Mouse (Mus musculus) midbrain, embryonic 13.5 days (tissue): ENCODE measurements at regions not wholly inside any gene's neighbourhood (a gene's known extent, or its start where the extent isn't known, plus 50 kb on each side); places are given as distances from the start of the nearest gene placed in this dataset.
A peak's percentile ranks its signal among the peaks of the same experiment; 100 is the strongest.

Experiments used
- ATAC-seq: fragments of 200-750 bp; cut with Nextera tagmentation; 2 replicates; pipeline ENCODE4 v1.8.0; 2017; ENCODE audit warnings: mild to moderate bottlenecking, moderate TSS enrichment, moderate library complexity
- H3K27ac ChIP-seq: fragments of 300-500 bp; sonication (generic); 2 replicates; pipeline ENCODE4 v1.5.1; 2015; ENCODE audit warnings: inconsistent platforms, mild to moderate bottlenecking, moderate library complexity
- H3K27me3 ChIP-seq: fragments of 300-500 bp; sonication (generic); 2 replicates; pipeline ENCODE4 v1.6.1; 2015; ENCODE audit warnings: mild to moderate bottlenecking, inconsistent platforms
- H3K36me3 ChIP-seq: fragments of 300-500 bp; sonication (generic); 2 replicates; pipeline ENCODE4 v1.6.1; 2015; ENCODE audit warnings: mild to moderate bottlenecking, inconsistent platforms
- H3K4me1 ChIP-seq: fragments of 300-500 bp; sonication (generic); replicated peaks from 2 replicates; pipeline ENCODE4 v1.6.1; 2015; ENCODE audit warnings: inconsistent platforms
- H3K4me2 ChIP-seq: fragments of 300-500 bp; sonication (generic); replicated peaks from 2 replicates; pipeline ENCODE4 v1.6.1; 2015; ENCODE audit warnings: moderate library complexity, mild to moderate bottlenecking, inconsistent platforms
- H3K4me3 ChIP-seq: fragments of 300-500 bp; sonication (generic); replicated peaks from 2 replicates; pipeline ENCODE4 v1.5.1; 2015; ENCODE audit warnings: mild to moderate bottlenecking, inconsistent platforms
- H3K9ac ChIP-seq: fragments of 300-500 bp; sonication (generic); replicated peaks from 2 replicates; pipeline ENCODE4 v1.6.1; 2015; ENCODE audit warnings: mild to moderate bottlenecking, inconsistent platforms
- H3K9me3 ChIP-seq: fragments of 300-500 bp; sonication (generic); 2 replicates; pipeline ENCODE4 v1.6.1; 2016; ENCODE audit warnings: mild to moderate bottlenecking, inconsistent platforms
- WGBS: fragments of 180-500 bp; shearing (Covaris S2); methylation state at CpG from one replicate; pipeline ENCODE4 v1.1.7; 2015; 5-methylcytosine and 5-hydroxymethylcytosine counted together

- H3K27ac ChIP-seq = no peak overlapping the region
- H3K27me3 ChIP-seq = no peaks in the 10 kb centered on the region
- H3K4me1 ChIP-seq = 0 out of 2 replicates have a peak, but pooled peaks cover 5% of the 10 kb centered on the region
- H3K4me2 ChIP-seq = no peak overlapping the region
- H3K9me3 ChIP-seq = no peaks in the 10 kb centered on the region
- 88% methylated on average over 4 of the region's 4 CpGs for WGBS
- H3K36me3 ChIP-seq = no peaks in the 10 kb centered on the region
- no peak overlapping the region for H3K4me3 ChIP-seq
- ATAC-seq = no peak
- H3K9ac ChIP-seq = no peak overlapping the region
These were observed 252.1 kb upstream of the Zmiz1 start for GRCm38 (mm10) chr14:25206855-25207254.

DNA sequence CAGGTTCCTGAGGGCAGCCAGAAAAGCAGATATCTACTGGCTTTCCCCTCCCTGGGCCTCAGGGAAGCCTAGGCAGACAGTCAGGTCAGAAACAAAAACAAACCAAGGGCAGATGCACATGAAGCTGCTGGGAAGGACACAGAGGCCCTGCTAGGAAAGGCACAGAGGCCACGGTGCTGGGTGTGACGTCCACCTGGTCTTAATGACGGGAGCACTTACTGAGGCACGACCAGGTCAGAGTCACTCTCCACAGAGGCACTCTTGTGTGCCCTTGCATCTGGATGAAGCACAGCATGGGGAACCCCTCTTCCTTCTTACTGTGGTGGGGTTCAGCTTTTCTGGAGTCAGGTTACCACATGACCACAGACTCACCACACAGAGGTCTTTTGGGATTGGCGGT is 251.6 kb upstream of the Zmiz1 start:
- 82% methylated on average over 5 of the region's 5 CpGs for WGBS
- H3K9me3 ChIP-seq = no peaks in the 10 kb centered on the region
- no peak overlapping the region for H3K27ac ChIP-seq

DNA sequence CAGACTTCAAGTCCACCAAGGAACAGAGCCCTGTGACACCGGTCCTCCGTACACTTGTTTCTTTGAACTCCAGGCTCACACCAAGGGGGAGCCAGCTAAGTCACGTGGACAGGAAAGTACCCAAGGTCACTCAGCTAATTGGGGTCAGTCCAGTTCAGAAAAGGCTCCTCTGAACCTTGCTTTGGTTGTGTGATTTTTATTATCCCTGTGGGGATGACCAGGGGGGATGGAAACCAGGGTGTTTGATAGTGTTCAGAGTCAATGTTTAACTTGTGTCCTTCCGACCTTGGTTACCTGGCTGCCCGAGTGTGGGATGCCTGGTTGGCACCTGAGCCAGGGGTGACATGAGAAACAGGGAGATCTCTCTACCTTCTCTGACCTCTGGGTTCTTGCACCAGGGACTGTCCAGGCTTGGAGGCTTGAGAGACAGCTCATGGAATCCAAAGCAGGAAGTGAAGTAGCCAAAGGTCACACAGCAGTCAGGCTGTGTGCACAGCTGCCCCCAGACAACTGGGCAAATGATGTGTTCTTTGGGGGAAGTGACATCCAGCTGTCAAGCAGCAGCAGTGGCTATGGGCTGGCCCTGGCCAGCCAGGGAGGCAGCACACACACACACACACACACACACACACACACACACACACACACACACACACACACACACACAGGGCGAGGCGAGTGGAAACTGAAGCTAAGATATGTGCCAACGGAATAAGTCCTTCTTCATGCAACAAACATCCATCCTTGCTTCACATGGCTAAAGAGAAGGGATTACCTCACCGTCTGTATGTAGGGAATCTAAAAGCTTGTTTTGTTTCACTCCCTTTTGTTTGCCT is 250.5 kb upstream of the Zmiz1 start:
- no peak overlapping the region for H3K27ac ChIP-seq
- no peak overlapping the region for H3K4me2 ChIP-seq
- H3K27me3 ChIP-seq = no peaks in the 10 kb centered on the region
- no peak overlapping the region for H3K9ac ChIP-seq
- no peak overlapping the region for H3K4me3 ChIP-seq
- no peak for ATAC-seq
- WGBS = 75% methylated on average over 9 of the region's 9 CpGs
- no peaks in the 10 kb centered on the region for H3K36me3 ChIP-seq
- H3K4me1 ChIP-seq = 0 out of 2 replicates have a peak, but pooled peaks cover 5% of the 10 kb centered on the region
- H3K9me3 ChIP-seq = no peaks in the 10 kb centered on the region

More for the DNA sequence above, 251.6 kb upstream of the Zmiz1 start:
- Histone ChIP-seq H3K4me3 (no peak overlapping the region), H3K27me3 (no peaks in the 10 kb centered on the region), H3K9ac (no peak overlapping the region), H3K4me2 (no peak overlapping the region), H3K36me3 (no peaks in the 10 kb centered on the region), H3K4me1 (0 out of 2 replicates have a peak, but pooled peaks cover 5% of the 10 kb centered on the region)
- ATAC-seq = no peak

- Histone ChIP-seq H3K9me3 (no peaks in the 10 kb centered on the region), H3K27me3 (no peaks in the 10 kb centered on the region), H3K27ac (no peak overlapping the region), H3K9ac (no peak overlapping the region), H3K4me2 (no peak overlapping the region), H3K4me3 (no peak overlapping the region), H3K4me1 (0 out of 2 replicates have a peak, but pooled peaks cover 5% of the 10 kb centered on the region), H3K36me3 (no peaks in the 10 kb centered on the region)
- 72% methylated on average over 6 of the region's 6 CpGs for WGBS
- ATAC-seq = no peak
These were observed 245.9 kb upstream of the Zmiz1 start for GRCm38 (mm10) chr14:25213056-25213455.

DNA sequence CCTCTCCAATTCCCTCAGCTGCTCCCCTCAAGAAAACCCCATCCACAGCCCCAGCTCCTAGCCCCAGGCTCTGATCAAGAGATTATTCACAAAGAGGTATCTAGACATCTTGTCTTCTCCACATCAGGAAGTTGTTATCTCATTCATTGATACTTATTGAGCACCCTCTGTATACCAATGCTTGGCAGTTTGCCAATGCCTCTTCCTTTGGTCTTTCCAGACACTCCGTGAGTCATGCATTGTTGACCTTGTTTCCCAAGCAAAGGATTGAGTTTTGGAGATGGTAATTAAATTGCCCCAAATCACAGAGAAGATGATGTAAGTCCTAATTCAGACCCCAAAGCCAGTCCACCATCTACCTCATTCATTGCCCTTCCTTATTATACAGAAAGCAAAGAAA is 235.9 kb upstream of the Zmiz1 start:
- H3K27me3 ChIP-seq = no peaks in the 10 kb centered on the region
- WGBS = 50% methylated on average over 1 of the region's 1 CpGs
- no peak overlapping the region for H3K27ac ChIP-seq
- no peak for ATAC-seq
- peaks cover 39% of the 10 kb centered on the region for H3K4me1 ChIP-seq
- no peak overlapping the region for H3K4me2 ChIP-seq
- H3K4me3 ChIP-seq = no peak overlapping the region
- no peaks in the 10 kb centered on the region for H3K36me3 ChIP-seq
- no peak overlapping the region for H3K9ac ChIP-seq
- no peaks in the 10 kb centered on the region for H3K9me3 ChIP-seq

DNA sequence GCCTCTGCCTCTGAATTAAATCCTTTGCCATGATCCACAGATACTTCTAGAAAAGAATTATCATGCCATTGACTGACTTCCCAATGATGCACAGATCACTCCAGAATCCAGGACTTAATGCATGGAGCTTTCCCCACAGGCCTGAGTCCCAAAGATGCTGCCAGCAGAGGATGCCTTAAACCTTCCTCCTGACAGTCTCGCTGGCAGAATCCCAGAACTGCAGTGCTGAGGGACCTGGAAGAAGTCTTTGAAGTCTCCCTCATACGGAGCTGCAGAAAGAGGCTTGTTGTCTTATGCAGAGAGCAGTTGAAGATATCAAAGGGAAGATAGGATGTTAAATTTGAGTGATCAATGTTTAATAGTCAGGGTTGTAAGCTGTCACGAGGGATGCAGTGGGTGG is 233.8 kb upstream of the Zmiz1 start:
- Histone ChIP-seq H3K4me2 (no peak overlapping the region), H3K36me3 (no peaks in the 10 kb centered on the region), H3K27ac (peak overlapping the region; percentile 77), H3K9me3 (no peaks in the 10 kb centered on the region), H3K9ac (no peak overlapping the region), H3K27me3 (no peaks in the 10 kb centered on the region), H3K4me1 (peaks cover 57% of the 10 kb centered on the region), H3K4me3 (no peak overlapping the region)
- WGBS = 51% methylated on average over 3 of the region's 3 CpGs
- ATAC-seq = no peak

DNA sequence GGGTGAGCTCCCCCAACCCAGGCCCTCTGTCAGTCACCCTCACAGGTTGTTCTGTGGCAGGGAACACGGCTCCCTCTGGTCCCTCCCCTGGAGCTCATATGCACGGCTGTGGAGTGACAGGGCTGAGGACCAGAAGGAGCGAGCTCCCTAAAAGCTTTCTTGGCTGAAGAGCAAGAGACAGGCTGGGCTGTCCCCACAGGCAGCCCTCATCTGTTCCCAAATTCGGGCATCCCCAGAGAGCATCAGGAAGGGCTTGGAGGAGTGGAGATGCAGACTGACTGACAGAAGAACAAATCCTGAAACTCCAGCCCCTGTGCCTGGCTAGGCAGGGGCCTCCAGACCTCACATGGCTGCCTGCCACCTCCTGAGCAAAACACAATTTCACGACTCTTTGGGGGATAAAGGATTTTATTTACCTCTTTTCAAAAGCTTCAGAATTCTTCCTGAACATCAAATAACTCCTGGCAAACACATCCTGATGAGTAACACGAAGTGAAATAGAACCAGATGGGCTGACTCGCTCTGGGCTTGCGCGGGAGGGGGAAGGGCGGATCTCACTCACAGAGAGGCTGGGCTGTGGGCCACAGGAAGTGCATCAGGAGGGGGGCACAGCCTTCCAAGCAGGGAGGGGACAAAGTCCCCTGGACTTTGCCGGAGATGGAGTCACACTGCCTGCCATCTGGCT is 232.7 kb upstream of the Zmiz1 start:
- Histone ChIP-seq H3K4me1 (peaks cover 57% of the 10 kb centered on the region), H3K27ac (peak overlapping the region; percentile 77), H3K36me3 (no peaks in the 10 kb centered on the region), H3K27me3 (no peaks in the 10 kb centered on the region), H3K4me3 (no peak overlapping the region), H3K9me3 (no peaks in the 10 kb centered on the region), H3K4me2 (peak overlapping the region; percentile 21; the same call in 1 of the 2 replicates), H3K9ac (0 out of 2 replicates have a peak overlapping the region, but pooled peaks have one; percentile 29)
- WGBS = 6% methylated on average over 11 of the region's 11 CpGs
- peak; percentile 89 for ATAC-seq

DNA sequence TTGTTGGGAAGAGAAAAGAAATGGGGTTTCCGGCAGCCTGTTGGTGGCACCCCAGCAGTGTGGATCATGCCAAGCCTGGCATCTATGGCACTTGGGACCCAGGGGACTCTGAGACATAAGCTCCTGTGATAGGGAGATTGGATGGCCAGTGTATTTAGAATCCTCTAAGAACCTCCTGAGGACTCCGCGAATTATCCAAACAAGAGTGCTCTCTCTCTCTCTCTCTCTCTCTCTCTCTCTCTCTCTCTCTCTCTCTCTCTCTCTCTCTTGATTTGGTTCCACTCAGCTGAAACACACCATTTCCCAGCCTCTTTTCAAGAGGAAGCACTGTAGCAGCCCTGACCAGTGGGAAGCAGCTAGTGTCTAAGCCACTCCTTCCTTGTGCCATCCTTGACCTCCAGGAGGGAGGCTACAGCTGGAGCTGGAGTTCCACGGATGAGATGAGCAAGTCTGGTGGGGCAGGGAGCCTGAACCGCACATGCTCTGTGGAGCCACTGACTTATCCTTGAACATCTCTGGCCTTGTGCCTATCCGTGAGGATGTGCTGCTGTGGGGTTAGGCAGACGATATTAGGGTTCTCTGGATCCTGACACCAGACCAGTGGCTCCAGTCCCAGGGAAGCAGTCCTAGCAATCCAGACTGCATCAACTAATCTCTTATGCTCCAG is 232.0 kb upstream of the Zmiz1 start:
- Histone ChIP-seq H3K9me3 (no peaks in the 10 kb centered on the region), H3K36me3 (no peaks in the 10 kb centered on the region), H3K4me2 (0 out of 2 replicates have a peak overlapping the region, but pooled peaks have one; percentile 21), H3K4me1 (peaks cover 61% of the 10 kb centered on the region), H3K27me3 (no peaks in the 10 kb centered on the region), H3K27ac (peak overlapping the region; percentile 77), H3K9ac (0 out of 2 replicates have a peak overlapping the region, but pooled peaks have one; percentile 29), H3K4me3 (no peak overlapping the region)
- peak; percentile 46 for ATAC-seq
- WGBS = 51% methylated on average over 7 of the region's 7 CpGs

DNA sequence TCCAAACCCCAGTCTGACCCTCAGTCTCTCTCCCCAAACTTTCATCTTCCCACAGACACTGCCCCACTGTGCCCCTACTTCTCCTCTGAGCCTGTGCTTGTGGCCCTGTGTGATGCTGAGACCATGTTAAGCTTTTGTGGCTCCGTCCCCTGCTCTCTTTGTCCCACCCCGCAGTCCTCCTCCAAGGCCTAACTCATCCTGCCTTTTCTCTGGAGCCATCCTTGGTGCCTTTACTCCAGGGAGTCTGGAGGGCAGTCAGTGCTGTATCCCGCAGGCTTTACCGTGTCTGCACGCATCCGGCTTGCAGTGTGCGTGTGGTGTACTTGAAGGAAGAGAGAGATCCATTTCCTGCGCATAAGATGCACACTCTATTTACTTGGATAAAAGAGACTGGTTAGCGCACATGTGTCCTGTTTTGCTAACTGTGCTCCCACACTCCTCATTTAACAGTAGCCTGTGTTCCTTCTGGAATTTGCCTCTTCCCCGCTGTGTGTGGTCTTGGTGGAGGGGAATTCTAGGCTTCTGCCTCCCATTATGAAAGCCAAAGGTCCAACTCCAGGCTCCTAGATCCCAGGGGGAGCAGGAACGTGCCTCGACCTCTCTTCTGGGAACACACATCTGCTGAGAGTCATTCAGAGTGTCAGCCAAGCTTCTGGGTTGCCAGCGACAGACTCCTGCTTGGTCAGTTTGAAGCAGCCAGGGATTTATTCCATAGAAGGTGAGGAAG is 230.5 kb upstream of the Zmiz1 start:
- Histone ChIP-seq H3K9ac (no peak overlapping the region), H3K27ac (no peak overlapping the region), H3K36me3 (no peaks in the 10 kb centered on the region), H3K4me3 (no peak overlapping the region), H3K4me1 (peaks cover 66% of the 10 kb centered on the region), H3K27me3 (no peaks in the 10 kb centered on the region), H3K4me2 (no peak overlapping the region), H3K9me3 (no peaks in the 10 kb centered on the region)
- ATAC-seq = no peak
- 82% methylated on average over 13 of the region's 13 CpGs for WGBS

DNA sequence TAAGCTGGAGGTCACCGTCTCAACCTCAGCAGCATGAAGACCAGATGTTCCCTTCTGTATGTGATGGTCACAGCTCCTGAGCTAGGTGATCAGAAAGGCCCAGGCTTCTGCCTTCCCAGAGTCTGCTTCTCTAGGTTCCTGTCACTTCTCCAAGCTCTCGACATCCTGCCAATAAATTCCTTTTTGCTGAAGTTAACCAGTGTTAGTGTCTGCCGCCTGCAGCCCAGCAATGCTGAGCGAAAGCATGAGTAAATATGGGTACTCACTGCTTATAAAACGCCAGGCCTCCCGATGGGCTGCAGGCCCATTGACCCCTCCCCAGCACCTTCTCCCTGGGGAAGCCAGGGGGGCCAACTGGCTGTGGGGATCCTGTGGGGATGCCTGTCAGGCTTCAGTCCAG is 229.4 kb upstream of the Zmiz1 start:
- 0 out of 2 replicates have a peak overlapping the region, but pooled peaks have one; percentile 11 for H3K9ac ChIP-seq
- no peak for ATAC-seq

DNA sequence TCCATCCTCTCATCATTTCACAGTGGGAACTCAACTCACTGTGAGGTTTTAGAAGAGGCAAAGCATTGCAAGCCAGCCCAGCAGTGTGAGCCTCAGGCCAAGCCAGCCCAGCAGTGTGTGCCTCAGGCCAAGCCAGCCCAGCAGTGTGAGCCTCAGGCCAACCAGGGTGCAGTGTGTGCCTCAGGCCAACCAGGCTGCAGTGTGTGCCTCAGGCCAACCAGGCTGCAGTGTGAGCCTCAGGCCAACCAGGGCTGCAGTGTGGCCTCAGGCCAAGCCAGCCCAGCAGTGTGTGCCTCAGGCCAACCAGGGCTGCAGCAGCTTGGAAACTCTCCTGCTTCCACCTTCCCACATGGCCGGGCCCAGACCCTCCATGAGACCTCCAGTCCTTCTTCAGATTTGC is 227.1 kb upstream of the Zmiz1 start:
- Histone ChIP-seq H3K27me3 (no peaks in the 10 kb centered on the region), H3K9me3 (no peaks in the 10 kb centered on the region), H3K27ac (no peak overlapping the region), H3K4me3 (no peak overlapping the region), H3K36me3 (no peaks in the 10 kb centered on the region), H3K9ac (no peak overlapping the region), H3K4me1 (peaks cover 42% of the 10 kb centered on the region), H3K4me2 (no peak overlapping the region)
- ATAC-seq = peak; percentile 35; the same call in 1 of the 2 replicates
- WGBS = 75% methylated on average over 1 of the region's 1 CpGs

More for the DNA sequence above, 229.4 kb upstream of the Zmiz1 start:
- H3K27ac ChIP-seq = no peak overlapping the region
- no peaks in the 10 kb centered on the region for H3K27me3 ChIP-seq
- H3K9me3 ChIP-seq = no peaks in the 10 kb centered on the region
- no peak overlapping the region for H3K4me3 ChIP-seq
- no peaks in the 10 kb centered on the region for H3K36me3 ChIP-seq
- no peak overlapping the region for H3K4me2 ChIP-seq
- whole genome bisulfite sequencing = 65% methylated on average over 6 of the region's 6 CpGs
- H3K4me1 ChIP-seq = peaks cover 62% of the 10 kb centered on the region
